In genomic region chr14:75863549-75864409, GRCm38 (mm10) we compare ENCODE assay signal across 8 mouse cellular contexts. TPM values are rescaled to one million over a fixed set of nuclear protein-coding genes. Genes with fewer than 3 reads are reported as not detected.
DNase-seq lines count a peak whose midpoint lies in the region; ATAC-seq and TF ChIP-seq lines count a peak whose summit lies in the region.

No protein-coding gene starts in this region.

- peak; percentile 89 for ATAC-seq in lung, postnatal 0 days
- ATAC-seq in CD4-positive, CD25-positive, alpha-beta regulatory T cell, adult 4 months, result no peak

- peak; percentile 93 for DNase-seq in MN1 (ENCODE audit: low spot score)
- DNase-seq in embryo, embryonic 9.5 days (ENCODE audit: extremely low spot score), result peak; percentile 80
- DNase-seq in heart, adult 9 months (ENCODE audit: low spot score in 2 of 2), result peak; percentile 88 to 91
- peak; percentile 92 for DNase-seq in kidney, adult 9 months
- DNase-seq in lung, postnatal 0 days (ENCODE audit: low spot score), result peak; percentile 95
- DNase-seq in retina, embryonic 14.5 days (ENCODE audit: low spot score), result peak; percentile 80
- DNase-seq in thymus, postnatal 14 days, result no peak

- peaks cover 5% of the 10 kb centered on the region; the same call in 1 of the 2 replicates for H3K9me3 ChIP-seq in lung, postnatal 0 days (ENCODE audit: low read length)

- no peaks in the 10 kb centered on the region for H3K27me3 ChIP-seq in lung, postnatal 0 days (replicated peaks; ENCODE audit: insufficient read depth, low read length)

- no peak overlapping the region for H3K4me3 ChIP-seq in lung, postnatal 0 days (ENCODE audit: low read depth, low read length)

- H3K36me3 ChIP-seq in lung, postnatal 0 days (ENCODE audit: insufficient read depth, low read length), result no peaks in the 10 kb centered on the region

- no peak overlapping the region for H3K4me2 ChIP-seq in lung, postnatal 0 days (replicated peaks; ENCODE audit: low read depth, low read length)

- peaks cover 6% of the 10 kb centered on the region; the same call in 1 of the 2 replicates for H3K4me1 ChIP-seq in lung, postnatal 0 days (ENCODE audit: insufficient read depth, low read depth, low read length)

- H3K9ac ChIP-seq in lung, postnatal 0 days (replicated peaks; ENCODE audit: low read depth), result no peak overlapping the region

- H3K27ac ChIP-seq in lung, postnatal 0 days (ENCODE audit: low read length), result peak overlapping the region; percentile 74

- peak; percentile 93 for TF ChIP-seq EP300 in lung, postnatal 0 days (IDR thresholded peaks at IDR 0.05)

- WGBS in lung, postnatal 0 days, result 6% methylated on average over 7 of the region's 7 CpGs

- no peak for TF ChIP-seq CTCF in lung, postnatal 0 days (IDR thresholded peaks at IDR 0.05)

RNA-seq across cellular contexts. Expression of gene Tpt1, which starts 18.9 kb away (rescaled TPM):
- 1,257 and 1,264 TPM in 2 replicates for polyA plus RNA-seq in lung, postnatal 0 days (2015; fragmentation: Nextera tagmentation; extraction: Ambion mirVana)
- polyA plus RNA-seq in CD4-positive, CD25-positive, alpha-beta regulatory T cell, adult 4 months (2017; shearing (Covaris generic)), result 1,000 to 10,000 TPM; 1,301 to 2,015 TPM
